Mouse (Mus musculus): ENCODE data around the gene Phb. TPM values are rescaled to one million over a fixed set of nuclear protein-coding genes. Genes with fewer than 3 reads are reported as not detected.

Gene Phb
- polyA plus RNA-seq, 1 experiment from 2014 or later: 238 TPM

- no peaks in the 10 kb centered on the region for H3K36me3 ChIP-seq (ENCODE audit: control insufficient read depth, insufficient read depth, low read length)
- no peaks in the 10 kb centered on the region for H3K4me1 ChIP-seq (ENCODE audit: control insufficient read depth, insufficient read depth, low read length)
- H3K27ac ChIP-seq (replicated peaks; ENCODE audit: low read depth, low read length): no peak overlapping the region
- H3K9ac ChIP-seq (ENCODE audit: low read depth, low read length): no peak overlapping the region
- H3K4me3 ChIP-seq (ENCODE audit: low read depth, low read length): no peak overlapping the region
- H3K9me3 ChIP-seq (ENCODE audit: control insufficient read depth, low read length): no peaks in the 10 kb centered on the region
- H3K27me3 ChIP-seq (replicated peaks; ENCODE audit: control insufficient read depth, insufficient read depth, low read length): no peaks in the 10 kb centered on the region
- no peak overlapping the region for H3K4me2 ChIP-seq (ENCODE audit: low read depth, low read length)
- no peak for DNase-seq (ENCODE audit: low spot score)
- no peak for ATAC-seq (ENCODE audit: low read depth)
- WGBS: 60% methylated on average over 6 of the region's 6 CpGs
Observed at GRCm38 (mm10) chr11:95688515-95688914, 21.8 kb downstream of the Phb start.

DNA sequence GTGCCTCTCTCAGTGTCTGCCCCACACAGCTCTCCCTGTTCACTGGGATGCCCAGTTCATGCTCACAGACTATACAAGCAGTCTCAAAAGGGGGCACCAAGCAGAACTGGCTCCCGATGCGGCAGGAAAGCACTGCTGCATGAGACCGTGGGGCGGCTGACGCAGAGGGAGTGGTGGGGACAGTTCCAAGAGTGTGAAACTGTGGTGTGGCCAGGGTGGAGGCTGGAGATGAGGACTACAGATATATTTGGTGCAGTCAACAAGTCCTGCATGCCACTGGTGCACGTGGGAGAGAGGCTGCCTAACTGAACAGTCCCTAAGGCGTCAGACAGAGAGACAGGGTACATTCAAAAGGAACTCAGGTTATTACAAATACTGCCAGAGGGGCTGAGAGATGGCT lies 22.2 kb downstream of the Phb start:
- ATAC-seq (ENCODE audit: low read depth) (no peak), DNase-seq (ENCODE audit: low spot score) (no peak)
- Histone ChIP-seq H3K4me1 (ENCODE audit: control insufficient read depth, insufficient read depth, low read length) (no peaks in the 10 kb centered on the region), H3K9ac (ENCODE audit: low read depth, low read length) (no peak overlapping the region), H3K4me3 (ENCODE audit: low read depth, low read length) (no peak overlapping the region), H3K9me3 (ENCODE audit: control insufficient read depth, low read length) (no peaks in the 10 kb centered on the region), H3K27ac (replicated peaks; ENCODE audit: low read depth, low read length) (no peak overlapping the region), H3K27me3 (replicated peaks; ENCODE audit: control insufficient read depth, insufficient read depth, low read length) (no peaks in the 10 kb centered on the region), H3K4me2 (ENCODE audit: low read depth, low read length) (no peak overlapping the region), H3K36me3 (ENCODE audit: control insufficient read depth, insufficient read depth, low read length) (no peaks in the 10 kb centered on the region)
- 48% methylated on average over 7 of the region's 7 CpGs for WGBS

- no peaks in the 10 kb centered on the region for H3K27me3 ChIP-seq (replicated peaks; ENCODE audit: control insufficient read depth, insufficient read depth, low read length)
- no peak overlapping the region for H3K4me3 ChIP-seq (ENCODE audit: low read depth, low read length)
- no peaks in the 10 kb centered on the region for H3K4me1 ChIP-seq (ENCODE audit: control insufficient read depth, insufficient read depth, low read length)
- no peaks in the 10 kb centered on the region for H3K9me3 ChIP-seq (ENCODE audit: control insufficient read depth, low read length)
- DNase-seq (ENCODE audit: low spot score) (no peak), ATAC-seq (ENCODE audit: low read depth) (no peak)
- no peak overlapping the region for H3K27ac ChIP-seq (replicated peaks; ENCODE audit: low read depth, low read length)
- H3K36me3 ChIP-seq (ENCODE audit: control insufficient read depth, insufficient read depth, low read length): no peaks in the 10 kb centered on the region
- 92% methylated on average over 3 of the region's 3 CpGs for WGBS
- H3K4me2 ChIP-seq (ENCODE audit: low read depth, low read length): no peak overlapping the region
- no peak overlapping the region for H3K9ac ChIP-seq (ENCODE audit: low read depth, low read length)
Observed at GRCm38 (mm10) chr11:95689544-95689943, 22.8 kb downstream of the Phb start.

- no peak for ATAC-seq (ENCODE audit: low read depth)
Observed at GRCm38 (mm10) chr11:95698541-95698940, 31.8 kb downstream of the Phb start.

GRCm38 (mm10) chr11:95700778-95701739 lies 34.3 kb downstream of the Phb start:
- no peak overlapping the region for H3K4me3 ChIP-seq (ENCODE audit: low read depth, low read length)
- H3K9me3 ChIP-seq (ENCODE audit: control insufficient read depth, low read length): no peaks in the 10 kb centered on the region
- DNase-seq (ENCODE audit: low spot score) (no peak), ATAC-seq (ENCODE audit: low read depth) (no peak)
- no peaks in the 10 kb centered on the region for H3K27me3 ChIP-seq (replicated peaks; ENCODE audit: control insufficient read depth, insufficient read depth, low read length)
- no peak overlapping the region for H3K9ac ChIP-seq (ENCODE audit: low read depth, low read length)
- no peaks in the 10 kb centered on the region for H3K4me1 ChIP-seq (ENCODE audit: control insufficient read depth, insufficient read depth, low read length)
- H3K4me2 ChIP-seq (ENCODE audit: low read depth, low read length): no peak overlapping the region
- WGBS: 89% methylated on average over 13 of the region's 13 CpGs
- no peak overlapping the region for H3K27ac ChIP-seq (replicated peaks; ENCODE audit: low read depth, low read length)
- H3K36me3 ChIP-seq (ENCODE audit: control insufficient read depth, insufficient read depth, low read length): no peaks in the 10 kb centered on the region

More at GRCm38 (mm10) chr11:95698541-95698940, 31.8 kb downstream of the Phb start:
- Histone ChIP-seq H3K36me3 (ENCODE audit: control insufficient read depth, insufficient read depth, low read length) (no peaks in the 10 kb centered on the region), H3K4me3 (ENCODE audit: low read depth, low read length) (no peak overlapping the region), H3K4me1 (ENCODE audit: control insufficient read depth, insufficient read depth, low read length) (no peaks in the 10 kb centered on the region), H3K9me3 (ENCODE audit: control insufficient read depth, low read length) (no peaks in the 10 kb centered on the region), H3K4me2 (ENCODE audit: low read depth, low read length) (no peak overlapping the region), H3K27me3 (replicated peaks; ENCODE audit: control insufficient read depth, insufficient read depth, low read length) (no peaks in the 10 kb centered on the region), H3K9ac (ENCODE audit: low read depth, low read length) (no peak overlapping the region), H3K27ac (replicated peaks; ENCODE audit: low read depth, low read length) (no peak overlapping the region)
- WGBS: 83% methylated on average over 5 of the region's 5 CpGs
- no peak for DNase-seq (ENCODE audit: low spot score)

DNA sequence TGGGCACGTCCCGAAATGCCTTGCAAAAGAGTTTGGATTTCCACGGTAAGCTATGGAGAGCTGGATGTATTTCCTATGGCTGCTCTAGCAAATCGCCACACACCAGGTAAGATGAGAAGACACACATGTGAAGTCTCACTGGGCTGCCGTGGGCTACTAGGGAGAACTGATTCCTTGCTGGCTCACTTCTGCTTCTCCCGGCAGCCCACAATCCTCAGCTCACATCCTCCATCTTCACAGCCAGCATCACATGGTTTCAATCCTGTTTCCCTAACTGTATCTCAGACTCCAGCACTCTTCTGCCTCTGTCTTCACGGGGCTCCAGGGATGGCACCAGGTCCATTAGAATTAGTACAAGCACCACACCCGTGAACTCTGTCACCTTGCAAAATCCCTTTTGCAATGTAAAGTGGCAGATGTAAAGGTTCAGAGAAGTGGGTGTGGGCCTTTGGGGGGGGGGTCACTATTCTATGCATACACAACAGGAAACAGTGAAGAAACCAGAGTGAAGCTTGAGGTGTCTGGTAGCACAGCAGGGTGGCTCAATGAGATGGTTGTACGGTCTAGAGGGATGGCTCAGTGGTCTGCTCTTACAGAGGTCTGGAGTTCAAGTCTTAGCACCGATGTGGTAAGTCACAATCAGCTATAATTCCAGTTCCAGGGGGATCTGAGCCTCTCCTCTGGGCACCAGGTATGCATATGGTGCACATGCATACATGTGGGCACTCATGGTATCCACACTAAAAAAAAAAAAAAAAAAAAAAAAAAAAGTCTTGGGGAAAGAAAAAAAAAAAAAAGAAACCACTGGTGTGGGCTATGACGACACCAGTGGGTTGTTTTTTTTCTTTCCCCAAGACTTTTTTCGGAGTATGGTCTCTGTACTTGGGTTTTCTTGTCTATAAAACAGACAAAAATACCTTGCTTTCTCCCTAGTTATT lies 37.5 kb downstream of the Phb start:
- WGBS: 82% methylated on average over 11 of the region's 12 CpGs
- DNase-seq (ENCODE audit: low spot score) (no peak), ATAC-seq (ENCODE audit: low read depth) (no peak)
- no peak overlapping the region for H3K4me3 ChIP-seq (ENCODE audit: low read depth, low read length)
- no peak overlapping the region for H3K9ac ChIP-seq (ENCODE audit: low read depth, low read length)
- no peaks in the 10 kb centered on the region for H3K9me3 ChIP-seq (ENCODE audit: control insufficient read depth, low read length)
- no peak overlapping the region for H3K4me2 ChIP-seq (ENCODE audit: low read depth, low read length)
- H3K27ac ChIP-seq (replicated peaks; ENCODE audit: low read depth, low read length): no peak overlapping the region
- no peaks in the 10 kb centered on the region for H3K27me3 ChIP-seq (replicated peaks; ENCODE audit: control insufficient read depth, insufficient read depth, low read length)
- no peaks in the 10 kb centered on the region for H3K36me3 ChIP-seq (ENCODE audit: control insufficient read depth, insufficient read depth, low read length)
- H3K4me1 ChIP-seq (ENCODE audit: control insufficient read depth, insufficient read depth, low read length): no peaks in the 10 kb centered on the region

DNA sequence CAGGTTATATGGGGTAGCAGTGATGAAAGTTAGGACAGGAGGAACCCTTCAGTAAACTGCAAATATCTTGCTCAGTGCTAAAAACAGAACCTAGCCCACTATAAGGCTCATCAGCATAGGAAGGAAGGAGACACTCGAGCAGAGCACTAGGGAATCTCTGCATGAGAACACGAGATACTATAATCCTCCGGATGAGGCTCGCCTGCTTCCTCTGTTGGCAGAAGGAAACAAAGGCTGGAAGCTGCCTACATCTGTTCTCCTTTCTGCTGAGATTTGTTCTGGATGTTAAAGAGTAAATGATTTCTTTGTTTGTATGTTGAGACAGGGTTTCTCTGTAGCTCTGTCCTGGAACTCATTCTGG lies 38.2 kb downstream of the Phb start:
- H3K9ac ChIP-seq (ENCODE audit: low read depth, low read length): no peak overlapping the region
- H3K27ac ChIP-seq (replicated peaks; ENCODE audit: low read depth, low read length): no peak overlapping the region
- WGBS: 69% methylated on average over 4 of the region's 4 CpGs

GRCm38 (mm10) chr11:95709534-95710040 lies 42.8 kb downstream of the Phb start:
- no peaks in the 10 kb centered on the region for H3K27me3 ChIP-seq (replicated peaks; ENCODE audit: control insufficient read depth, insufficient read depth, low read length)
- H3K9me3 ChIP-seq (ENCODE audit: control insufficient read depth, low read length): no peaks in the 10 kb centered on the region
- no peak overlapping the region for H3K4me3 ChIP-seq (ENCODE audit: low read depth, low read length)
- 93% methylated on average over 6 of the region's 6 CpGs for WGBS
- H3K36me3 ChIP-seq (ENCODE audit: control insufficient read depth, insufficient read depth, low read length): no peaks in the 10 kb centered on the region
- no peak overlapping the region for H3K9ac ChIP-seq (ENCODE audit: low read depth, low read length)
- ATAC-seq (ENCODE audit: low read depth) (no peak), DNase-seq (ENCODE audit: low spot score) (no peak)
- no peak overlapping the region for H3K4me2 ChIP-seq (ENCODE audit: low read depth, low read length)
- H3K27ac ChIP-seq (replicated peaks; ENCODE audit: low read depth, low read length): no peak overlapping the region
- H3K4me1 ChIP-seq (ENCODE audit: control insufficient read depth, insufficient read depth, low read length): peaks cover 7% of the 10 kb centered on the region

More for the DNA sequence above, 38.2 kb downstream of the Phb start:
- H3K4me3 ChIP-seq (ENCODE audit: low read depth, low read length): no peak overlapping the region
- no peaks in the 10 kb centered on the region for H3K4me1 ChIP-seq (ENCODE audit: control insufficient read depth, insufficient read depth, low read length)
- DNase-seq (ENCODE audit: low spot score) (no peak), ATAC-seq (ENCODE audit: low read depth) (no peak)
- H3K4me2 ChIP-seq (ENCODE audit: low read depth, low read length): no peak overlapping the region
- H3K36me3 ChIP-seq (ENCODE audit: control insufficient read depth, insufficient read depth, low read length): no peaks in the 10 kb centered on the region
- H3K27me3 ChIP-seq (replicated peaks; ENCODE audit: control insufficient read depth, insufficient read depth, low read length): no peaks in the 10 kb centered on the region
- H3K9me3 ChIP-seq (ENCODE audit: control insufficient read depth, low read length): no peaks in the 10 kb centered on the region
